Mouse (Mus musculus) left cerebral cortex, adult 8-10 months (tissue): ENCODE data around the gene Fbrsl1. TPM values are rescaled to one million over a fixed set of nuclear protein-coding genes. Genes with fewer than 3 reads are reported as not detected.

Source experiments
- DNase-seq, 2 experiments: peaks; one replicate each; pipeline ENCODE4 v3.0.0; 2022; ENCODE audit warnings: low spot score in 2 of 2
- total RNA-seq, 4 experiments: library from RNA; stranded (reverse); gene quantifications; 2 replicates each; pipeline ENCODE4 v1.2.4; 2022

The Fbrsl1 gene
- total RNA-seq = 10 to 100 TPM; 60.3 to 72.8 (median 66.9) TPM

- DNase-seq = peak; percentile 81 to 93
Measured at GRCm38 (mm10) chr5:110448436-110449134, at the start of gene Fbrsl1. Gene Fbrsl1 (minus strand): TSS chr5:110448503.

GRCm38 (mm10) chr5:110498071-110498470 lies 49.8 kb upstream of the Fbrsl1 start:
- DNase-seq = no peak

GRCm38 (mm10) chr5:110497556-110497955 lies 49.3 kb upstream of the Fbrsl1 start:
- no peak for DNase-seq

- DNase-seq = no peak
Measured at GRCm38 (mm10) chr5:110495051-110495450, 46.7 kb upstream of the Fbrsl1 start.

GRCm38 (mm10) chr5:110494396-110494795 lies 46.1 kb upstream of the Fbrsl1 start:
- no peak for DNase-seq

- peak; percentile 32 to 60 for DNase-seq
Measured at GRCm38 (mm10) chr5:110493785-110494184, 45.5 kb upstream of the Fbrsl1 start.

- DNase-seq = no peak
Measured at GRCm38 (mm10) chr5:110489639-110490038, 41.3 kb upstream of the Fbrsl1 start.

GRCm38 (mm10) chr5:110487943-110488342 lies 39.6 kb upstream of the Fbrsl1 start:
- DNase-seq = no peak

- DNase-seq = no peak
Measured at GRCm38 (mm10) chr5:110486674-110487334, 38.5 kb upstream of the Fbrsl1 start.

GRCm38 (mm10) chr5:110484711-110485110 lies 36.4 kb upstream of the Fbrsl1 start:
- no peak for DNase-seq

- DNase-seq = no peak
Measured at GRCm38 (mm10) chr5:110479228-110479627, 30.9 kb upstream of the Fbrsl1 start.

- no peak for DNase-seq
Measured at GRCm38 (mm10) chr5:110474156-110474555, 25.9 kb upstream of the Fbrsl1 start.

- DNase-seq = no peak
Measured at GRCm38 (mm10) chr5:110472834-110473233, 24.5 kb upstream of the Fbrsl1 start.

GRCm38 (mm10) chr5:110471981-110472476 lies 23.7 kb upstream of the Fbrsl1 start:
- DNase-seq = no peak

- DNase-seq = no peak
Measured at GRCm38 (mm10) chr5:110471285-110471684, 23.0 kb upstream of the Fbrsl1 start.

- DNase-seq = no peak
Measured at GRCm38 (mm10) chr5:110469227-110469925, 21.1 kb upstream of the Fbrsl1 start.

- no peak for DNase-seq
Measured at GRCm38 (mm10) chr5:110468296-110468695, 20.0 kb upstream of the Fbrsl1 start.

GRCm38 (mm10) chr5:110467725-110468124 lies 19.4 kb upstream of the Fbrsl1 start:
- no peak for DNase-seq

- no peak for DNase-seq
Measured at GRCm38 (mm10) chr5:110466531-110467424, 18.5 kb upstream of the Fbrsl1 start.

- DNase-seq = no peak
Measured at GRCm38 (mm10) chr5:110462646-110463045, 14.3 kb upstream of the Fbrsl1 start.

- peak; percentile 27 to 78 for DNase-seq
Measured at GRCm38 (mm10) chr5:110458936-110459335, 10.6 kb upstream of the Fbrsl1 start.
